Mouse (Mus musculus): ENCODE results near the gene Six3.

Gene Six3

DNA sequence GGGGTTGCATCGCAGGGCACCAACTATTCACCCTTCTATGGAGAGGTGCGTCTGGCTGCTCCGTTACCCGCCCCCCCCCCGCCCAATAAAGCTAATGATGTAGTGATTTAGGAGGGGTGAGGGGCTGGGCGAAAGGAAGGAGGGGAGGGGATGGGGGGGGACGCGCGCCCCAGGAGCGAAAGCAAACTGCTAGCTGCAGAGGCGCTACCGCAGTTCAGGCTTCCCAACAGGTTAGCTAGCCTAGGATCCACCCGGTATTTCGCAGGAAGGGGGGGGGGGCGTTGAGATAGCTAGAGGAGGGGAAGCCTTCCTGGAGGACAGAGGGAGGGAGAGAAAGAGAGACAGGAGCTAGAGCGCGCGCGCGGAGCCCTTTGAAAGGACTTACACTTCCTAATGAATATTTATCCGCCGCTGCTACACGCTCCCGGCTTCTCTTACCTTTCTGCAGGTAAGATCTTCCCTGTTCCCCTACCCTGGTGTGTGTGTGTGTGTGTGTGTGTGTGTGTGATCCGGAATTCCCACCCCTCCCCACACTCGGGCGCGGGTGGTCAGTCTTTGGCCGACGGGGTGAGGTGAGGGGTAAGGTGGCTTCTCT lies at the start of gene Six3:
Gene Six3 (plus strand): TSS at position 343 of the 595 bp plus-strand sequence.
- DNase-seq (ENCODE audit: low spot score in 2 of 2), result no peak

GRCm38 (mm10) chr17:85564107-85564506 lies 49.3 kb upstream of the Six3 start:
- DNase-seq (ENCODE audit: low spot score in 2 of 2), result no peak

- DNase-seq (ENCODE audit: low spot score in 2 of 2), result no peak
These were observed 39.4 kb upstream of the Six3 start for GRCm38 (mm10) chr17:85574023-85574422.

DNA sequence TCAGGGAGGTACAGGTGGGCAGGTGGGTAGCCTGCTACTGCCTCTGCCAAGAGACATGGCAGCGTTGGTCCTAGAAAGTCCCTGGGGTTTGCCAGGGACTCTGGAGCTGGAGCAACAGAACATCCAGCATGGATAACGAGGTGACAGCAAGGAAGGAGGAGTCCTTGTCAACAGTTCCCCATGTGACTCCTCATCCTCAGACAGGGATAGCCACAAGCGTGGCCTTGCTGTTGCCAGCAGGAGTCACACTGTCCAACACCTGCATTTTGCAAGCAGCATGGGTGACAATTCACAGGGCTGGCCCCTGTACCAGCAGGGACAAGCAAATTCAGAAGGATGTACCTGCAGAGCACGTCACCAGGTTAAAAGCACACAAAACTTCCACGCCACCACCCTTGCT lies 35.1 kb upstream of the Six3 start:
- no peak for DNase-seq (ENCODE audit: low spot score in 2 of 2)

GRCm38 (mm10) chr17:85579350-85579749 lies 34.1 kb upstream of the Six3 start:
- DNase-seq (ENCODE audit: low spot score in 2 of 2), result no peak

DNA sequence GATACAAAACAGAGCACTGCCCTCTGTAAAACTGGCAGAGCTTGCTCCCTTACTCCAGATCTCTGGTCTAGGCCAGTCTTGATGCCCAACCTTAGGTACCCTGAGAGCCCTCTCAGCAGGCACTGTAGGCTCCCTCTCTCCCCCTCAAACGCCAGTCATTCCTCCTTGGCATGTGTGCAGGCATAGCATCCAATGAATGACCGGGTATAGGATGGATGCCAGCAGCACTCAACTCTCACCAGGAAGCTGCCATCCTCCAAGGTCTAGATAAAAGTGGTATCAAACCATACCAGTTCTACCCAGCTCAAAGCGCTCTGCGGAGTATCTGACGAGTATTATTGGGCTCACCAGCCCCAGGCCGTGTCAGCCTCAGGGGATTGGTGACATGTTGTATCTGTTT lies 33.2 kb upstream of the Six3 start:
- no peak for DNase-seq (ENCODE audit: low spot score in 2 of 2)

GRCm38 (mm10) chr17:85584170-85584569 lies 29.2 kb upstream of the Six3 start:
- DNase-seq (ENCODE audit: low spot score in 2 of 2), result no peak

DNA sequence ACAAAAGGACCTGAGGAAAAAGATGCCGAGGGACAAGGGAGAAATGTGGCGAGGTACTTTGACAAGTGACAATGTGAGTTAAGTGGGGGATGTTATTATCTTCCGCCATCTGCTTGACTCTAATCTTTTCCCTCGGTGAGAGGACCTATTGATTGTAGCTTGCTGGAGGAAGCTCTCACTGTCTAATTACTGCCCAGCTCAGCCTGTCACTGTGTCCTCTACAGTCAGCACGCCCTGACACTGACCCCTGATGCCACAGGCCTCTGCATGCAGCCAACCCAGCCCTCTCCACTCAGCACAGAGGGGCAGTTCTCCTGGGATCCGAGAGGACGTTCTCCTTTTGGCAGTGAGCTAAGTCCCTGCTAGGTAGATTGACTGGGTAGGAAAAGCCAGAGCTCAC lies 28.8 kb upstream of the Six3 start:
- DNase-seq (ENCODE audit: low spot score in 2 of 2), result no peak

GRCm38 (mm10) chr17:85585779-85586178 lies 27.6 kb upstream of the Six3 start:
- no peak for DNase-seq (ENCODE audit: low spot score in 2 of 2)

DNA sequence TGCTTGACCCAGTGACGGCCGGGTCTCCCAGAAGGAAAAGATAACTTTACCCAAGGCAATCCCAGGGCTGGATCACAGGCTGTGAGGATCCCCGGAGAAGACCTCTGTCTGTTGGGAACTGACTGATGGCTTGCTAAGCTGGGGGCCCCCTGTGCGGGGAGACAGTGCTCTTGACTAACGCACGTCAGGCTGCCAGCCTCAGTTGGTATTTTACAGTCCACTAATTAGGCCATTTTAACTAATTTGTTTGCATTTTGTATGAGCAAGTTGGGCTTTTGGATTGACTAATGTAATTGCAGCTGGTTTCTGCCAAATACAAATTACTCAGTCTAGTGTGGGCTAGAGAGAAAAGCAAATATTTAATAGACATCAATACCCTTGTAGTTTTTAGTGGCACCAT lies 21.4 kb upstream of the Six3 start:
- DNase-seq (ENCODE audit: low spot score in 2 of 2), result no peak

DNA sequence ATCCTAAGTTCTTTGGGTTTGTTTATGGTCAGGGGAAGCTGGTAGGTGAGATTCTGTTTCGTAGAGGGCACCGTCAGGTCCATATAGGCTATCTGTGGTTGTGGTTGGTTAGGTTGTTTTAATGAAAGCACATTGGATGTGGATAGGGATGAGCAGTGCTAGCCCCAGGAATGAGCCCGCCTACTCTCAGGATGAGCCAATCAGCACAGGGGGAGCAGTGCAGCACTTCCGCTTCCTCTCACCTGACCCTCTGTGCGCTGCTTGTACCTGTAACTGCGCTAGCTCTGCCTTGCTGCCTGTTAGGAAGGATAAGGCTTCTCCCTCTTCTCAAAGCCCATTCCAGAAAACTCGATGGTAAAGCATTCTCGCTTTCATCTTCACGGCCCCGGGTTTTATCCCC lies 17.6 kb upstream of the Six3 start:
- no peak for DNase-seq (ENCODE audit: low spot score in 2 of 2)

GRCm38 (mm10) chr17:85596341-85596890 lies 17.0 kb upstream of the Six3 start:
- DNase-seq (ENCODE audit: low spot score in 2 of 2), result no peak

DNA sequence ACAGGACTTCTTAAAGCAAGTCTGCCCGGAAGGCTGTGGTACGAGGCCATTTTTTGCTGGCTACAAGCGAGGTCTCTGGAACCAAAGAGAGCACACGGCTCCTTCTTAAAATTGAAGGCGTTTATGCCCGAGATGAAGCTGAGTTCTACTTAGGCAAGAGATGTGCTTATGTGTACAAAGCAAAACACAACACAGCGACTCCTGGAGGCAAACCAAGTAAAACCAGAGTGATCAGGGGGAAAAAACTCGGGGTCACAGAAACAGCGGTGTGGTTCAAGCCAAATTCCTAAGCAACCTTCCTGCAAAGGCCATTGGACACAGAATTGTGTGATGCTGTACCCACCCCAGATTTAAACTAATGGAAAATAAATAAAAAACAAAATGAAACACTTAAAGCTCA lies 13.9 kb upstream of the Six3 start:
- DNase-seq (ENCODE audit: low spot score in 2 of 2), result no peak

GRCm38 (mm10) chr17:85606463-85606862 lies 6.9 kb upstream of the Six3 start:
- DNase-seq (ENCODE audit: low spot score in 2 of 2), result no peak

DNA sequence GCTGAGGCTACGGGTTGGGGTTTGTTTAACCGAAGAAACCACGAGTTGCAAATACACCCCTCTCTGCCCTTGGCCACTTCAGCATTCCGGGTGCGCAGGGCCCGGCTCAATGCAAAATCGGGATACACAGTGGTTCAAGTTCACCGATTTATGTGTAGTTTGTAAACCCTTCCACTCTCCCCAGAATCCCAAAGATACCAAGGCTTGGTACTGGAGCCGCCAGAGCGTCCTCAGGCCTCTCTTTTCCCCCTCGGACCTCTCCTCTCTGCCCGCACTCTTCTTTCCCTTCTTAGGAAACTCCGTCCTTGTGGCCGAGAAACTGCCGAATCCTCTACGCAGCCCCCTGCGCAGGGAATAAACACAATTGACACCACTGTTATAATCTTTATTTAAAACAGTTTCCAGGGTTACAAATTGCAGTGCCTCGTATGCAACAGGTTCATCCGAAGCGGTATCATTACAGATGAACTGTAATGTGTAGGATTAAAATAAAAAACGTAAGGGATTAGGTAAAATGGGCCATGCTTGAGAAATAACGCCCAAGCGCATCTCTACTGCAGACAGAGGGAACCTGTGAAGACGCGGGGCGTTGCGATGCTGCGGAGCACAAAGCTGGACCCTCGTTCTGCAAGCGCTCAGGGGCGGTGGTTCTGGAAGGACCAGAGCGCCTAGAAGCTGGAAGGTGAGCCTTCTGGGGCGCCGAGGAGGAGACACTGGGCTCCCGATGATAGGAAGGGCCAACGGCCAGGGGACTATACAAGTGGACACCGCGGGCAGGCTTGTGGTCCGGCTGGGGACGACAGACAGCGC lies 5.6 kb upstream of the Six3 start:
- no peak for DNase-seq (ENCODE audit: low spot score in 2 of 2)

- no peak for DNase-seq (ENCODE audit: low spot score in 2 of 2)
These were observed 4.9 kb upstream of the Six3 start for GRCm38 (mm10) chr17:85608366-85609093.

GRCm38 (mm10) chr17:85609094-85609425 lies 4.3 kb upstream of the Six3 start:
- no peak for DNase-seq (ENCODE audit: low spot score in 2 of 2)

- DNase-seq (ENCODE audit: low spot score in 2 of 2), result no peak
These were observed 3.6 kb upstream of the Six3 start for GRCm38 (mm10) chr17:85609621-85610392.

GRCm38 (mm10) chr17:85610393-85611115 lies 2.9 kb upstream of the Six3 start:
- no peak for DNase-seq (ENCODE audit: low spot score in 2 of 2)

DNA sequence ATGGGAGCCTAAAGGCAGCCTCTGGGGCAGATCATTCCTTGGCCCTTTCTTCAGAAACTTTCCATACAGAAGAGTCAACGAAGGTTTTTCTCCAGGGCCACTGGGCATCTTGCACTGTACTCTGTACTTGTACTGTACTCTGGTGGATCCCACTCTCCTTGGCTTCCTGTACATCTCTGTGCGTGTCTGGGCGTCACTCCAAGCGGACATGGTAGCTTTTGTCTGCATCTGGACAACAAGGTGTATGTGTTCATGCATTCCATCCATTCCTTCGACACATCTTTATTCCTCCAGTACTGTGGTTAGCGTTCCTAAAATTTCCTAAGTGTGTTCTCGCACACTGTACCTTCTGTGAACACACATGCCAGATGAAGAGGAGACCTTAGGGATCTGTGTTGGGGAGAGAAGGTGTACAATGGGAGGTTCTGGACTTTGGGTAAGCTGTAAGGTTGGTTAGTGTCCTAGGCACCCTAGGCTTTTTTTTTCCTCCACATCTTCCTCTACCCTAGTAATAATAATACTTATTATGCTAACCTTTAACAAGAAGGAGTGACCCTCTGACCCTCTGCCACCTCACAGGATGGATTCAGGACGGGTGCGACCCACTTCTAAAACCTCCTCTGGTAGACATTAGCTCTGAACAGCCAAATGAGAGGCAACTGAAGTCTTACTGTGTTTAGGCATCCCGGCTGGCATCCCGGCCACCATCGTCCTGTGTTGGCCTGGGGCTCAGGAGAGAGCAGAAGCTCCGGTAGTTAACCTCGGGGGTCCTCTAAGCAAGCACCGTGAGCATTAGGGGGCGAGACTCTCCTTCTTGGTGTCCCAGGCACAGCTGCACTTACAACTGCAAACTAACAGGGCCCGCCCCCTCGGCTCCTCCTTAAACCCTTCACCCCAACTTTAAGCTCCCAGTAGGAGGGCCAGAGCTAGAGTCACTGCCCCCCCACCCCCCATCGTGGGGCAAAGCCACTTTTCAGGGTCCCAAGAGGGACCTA lies 1.6 kb upstream of the Six3 start:
- DNase-seq (ENCODE audit: low spot score in 2 of 2), result no peak

Measured in frontal cortex, postnatal 25 days (tissue).